16 mouse cellular contexts compared by ENCODE assay signal in genomic region chr15:31510477-31511405, GRCm38 (mm10). TPM values are rescaled to one million over a fixed set of nuclear protein-coding genes. Genes with fewer than 3 reads are reported as not detected.
DNase-seq lines count a peak whose midpoint lies in the region; ATAC-seq and TF ChIP-seq lines count a peak whose summit lies in the region.
"Had no signal": no experiment of that assay in that cellular context is flagged by ENCODE, and none has a peak within 500 bp of the region (broad histone marks: within the 10 kb centered on the region; RNA-seq: fewer than 3 reads in every experiment).

No protein-coding gene starts in this region.

- no peak overlapping the region for H3K4me2 ChIP-seq in forebrain, embryonic 14.5 days (ENCODE audit: low read length)
- H3K4me2 ChIP-seq in forebrain, embryonic 12.5 days: no peak overlapping the region
- peak overlapping the region; percentile 14; the same call in 1 of the 2 replicates for H3K4me2 ChIP-seq in liver, embryonic 12.5 days
- H3K4me2 ChIP-seq in liver, embryonic 11.5 days: no peak overlapping the region
- H3K4me2 ChIP-seq in liver, postnatal 0 days (ENCODE audit: low read depth, low read length): no peak overlapping the region
- H3K4me2 ChIP-seq: heart, embryonic 13.5 days had no signal

- H3K4me1 ChIP-seq in forebrain, embryonic 14.5 days (ENCODE audit: control insufficient read depth, insufficient read depth, low read length): 0 out of 2 replicates have a peak, but pooled peaks cover 4% of the 10 kb centered on the region
- peaks cover 14% of the 10 kb centered on the region; the same call in 1 of the 2 replicates for H3K4me1 ChIP-seq in forebrain, embryonic 12.5 days
- peaks cover 42% of the 10 kb centered on the region for H3K4me1 ChIP-seq in liver, embryonic 12.5 days
- H3K4me1 ChIP-seq in liver, embryonic 11.5 days (replicated peaks; ENCODE audit: control insufficient read depth, insufficient read depth, low read length): peaks cover 17% of the 10 kb centered on the region
- peaks cover 24% of the 10 kb centered on the region for H3K4me1 ChIP-seq in liver, postnatal 0 days (ENCODE audit: insufficient read depth)

- DNase-seq in forebrain, embryonic 14.5 days (ENCODE audit: low spot score): no peak
- no peak for DNase-seq in liver, embryonic 11.5 days (ENCODE audit: low spot score)
- peak; percentile 42 for DNase-seq in ZHBTc4 (ENCODE audit: low read depth, low spot score)
- no peak for DNase-seq in liver, postnatal 0 days
- DNase-seq in left cerebral cortex, postnatal 25 days (ENCODE audit: low spot score in 2 of 2): no peak
- DNase-seq in cerebellum, postnatal 10 days: no peak
- DNase-seq: cerebellum, adult 11-12 months; embryo, embryonic 11 days; gastrocnemius, postnatal 25 days; lung, adult 18-20 months; right cerebral cortex, postnatal 25 days had no signal

- no peak for TF ChIP-seq EP300 in liver, postnatal 0 days (IDR thresholded peaks at IDR 0.05; ENCODE audit: low read depth)

- H3K27ac ChIP-seq in forebrain, embryonic 14.5 days (ENCODE audit: low read depth, low read length): no peak overlapping the region
- H3K27ac ChIP-seq in forebrain, embryonic 12.5 days: no peak overlapping the region
- H3K27ac ChIP-seq in liver, embryonic 12.5 days: peak overlapping the region; percentile 36; the same call in 1 of the 2 replicates
- H3K27ac ChIP-seq in liver, embryonic 11.5 days (ENCODE audit: low read depth, low read length): no peak overlapping the region
- peak overlapping the region; percentile 34; the same call in 1 of the 2 replicates for H3K27ac ChIP-seq in liver, postnatal 0 days (ENCODE audit: low read depth)
- H3K27ac ChIP-seq: heart, embryonic 13.5 days had no signal

- H3K9me3 ChIP-seq in forebrain, embryonic 14.5 days (replicated peaks; ENCODE audit: control insufficient read depth, low read length): no peaks in the 10 kb centered on the region
- no peaks in the 10 kb centered on the region for H3K9me3 ChIP-seq in forebrain, embryonic 12.5 days
- no peaks in the 10 kb centered on the region for H3K9me3 ChIP-seq in liver, embryonic 12.5 days (replicated peaks)
- H3K9me3 ChIP-seq in liver, embryonic 11.5 days (ENCODE audit: control insufficient read depth, low read length): no peaks in the 10 kb centered on the region
- H3K9me3 ChIP-seq in liver, postnatal 0 days (ENCODE audit: low read length): no peaks in the 10 kb centered on the region
- H3K9me3 ChIP-seq: heart, embryonic 13.5 days had no signal

- TF ChIP-seq CTCF in liver, postnatal 0 days (IDR thresholded peaks at IDR 0.05; ENCODE audit: low read depth): no peak

- intact Hi-C loops in left cerebral cortex, postnatal 25 days (cut with DNase I): no loop called here

- no peaks in the 10 kb centered on the region for H3K27me3 ChIP-seq in forebrain, embryonic 14.5 days (replicated peaks; ENCODE audit: control insufficient read depth, insufficient read depth, low read length)
- no peaks in the 10 kb centered on the region for H3K27me3 ChIP-seq in forebrain, embryonic 12.5 days
- H3K27me3 ChIP-seq in liver, embryonic 12.5 days (replicated peaks): no peaks in the 10 kb centered on the region
- H3K27me3 ChIP-seq in liver, embryonic 11.5 days (replicated peaks; ENCODE audit: control insufficient read depth, insufficient read depth, low read length): no peaks in the 10 kb centered on the region
- no peaks in the 10 kb centered on the region for H3K27me3 ChIP-seq in liver, postnatal 0 days (ENCODE audit: insufficient read depth, low read length)
- H3K27me3 ChIP-seq: heart, embryonic 13.5 days had no signal

- ATAC-seq in forebrain, embryonic 14.5 days: peak; percentile 52; the same call in 1 of the 2 replicates
- ATAC-seq in forebrain, embryonic 12.5 days (ENCODE audit: low FRiP score): no peak
- peak; percentile 58 for ATAC-seq in liver, embryonic 12.5 days
- ATAC-seq in liver, embryonic 11.5 days (replicated peaks; ENCODE audit: low FRiP score): no peak
- ATAC-seq in liver, postnatal 0 days: peak; percentile 19; the same call in 1 of the 2 replicates

- peaks cover 3% of the 10 kb centered on the region; the same call in 1 of the 2 replicates for H3K36me3 ChIP-seq in forebrain, embryonic 14.5 days (ENCODE audit: control insufficient read depth, insufficient read depth, low read length)
- H3K36me3 ChIP-seq in forebrain, embryonic 12.5 days (replicated peaks): no peaks in the 10 kb centered on the region
- peaks cover 4% of the 10 kb centered on the region for H3K36me3 ChIP-seq in liver, embryonic 12.5 days
- peaks cover 2% of the 10 kb centered on the region; the same call in 1 of the 2 replicates for H3K36me3 ChIP-seq in liver, embryonic 11.5 days (ENCODE audit: control insufficient read depth, insufficient read depth, low read length)
- H3K36me3 ChIP-seq in liver, postnatal 0 days (replicated peaks; ENCODE audit: insufficient read depth, low read length): peaks cover 3% of the 10 kb centered on the region; the same call in 1 of the 2 replicates

- 68% methylated on average over 7 of the region's 7 CpGs for WGBS in forebrain, embryonic 14.5 days
- WGBS in forebrain, embryonic 12.5 days: 70% methylated on average over 7 of the region's 7 CpGs
- WGBS in liver, embryonic 12.5 days (ENCODE audit: insufficient replicate concordance): 69% methylated on average over 7 of the region's 7 CpGs
- 72% methylated on average over 7 of the region's 7 CpGs for WGBS in liver, embryonic 11.5 days
- 58% methylated on average over 7 of the region's 7 CpGs for WGBS in liver, postnatal 0 days (ENCODE audit: insufficient replicate concordance)

- no peak overlapping the region for H3K9ac ChIP-seq in forebrain, embryonic 14.5 days (ENCODE audit: low read length)
- H3K9ac ChIP-seq in forebrain, embryonic 12.5 days: no peak overlapping the region
- 0 out of 2 replicates have a peak overlapping the region, but pooled peaks have one; percentile 22 for H3K9ac ChIP-seq in liver, embryonic 12.5 days
- no peak overlapping the region for H3K9ac ChIP-seq in liver, embryonic 11.5 days (ENCODE audit: low read depth, low read length)
- H3K9ac ChIP-seq in liver, postnatal 0 days (replicated peaks): no peak overlapping the region
- H3K9ac ChIP-seq: heart, embryonic 13.5 days had no signal

- H3K4me3 ChIP-seq in forebrain, embryonic 14.5 days (ENCODE audit: low read depth, low read length): no peak overlapping the region
- no peak overlapping the region for H3K4me3 ChIP-seq in forebrain, embryonic 12.5 days (replicated peaks)
- H3K4me3 ChIP-seq in liver, embryonic 12.5 days: no peak overlapping the region
- no peak overlapping the region for H3K4me3 ChIP-seq in liver, embryonic 11.5 days (ENCODE audit: low read depth, low read length)
- no peak overlapping the region for H3K4me3 ChIP-seq in liver, postnatal 0 days (ENCODE audit: low read depth, low read length)
- H3K4me3 ChIP-seq: erythroblast, embryonic 14.5 days; heart, embryonic 13.5 days had no signal

RNA-seq across cellular contexts. Expression of gene March6, which starts 20.1 kb away (rescaled TPM):
- polyA plus RNA-seq in forebrain, embryonic 14.5 days (2014; fragmentation: Nextera tagmentation; extraction: Ambion mirVana): 68.3 and 86.6 TPM in 2 replicates
- 79.0 and 84.5 TPM in 2 replicates for polyA plus RNA-seq in forebrain, embryonic 12.5 days (2016; fragmentation: Nextera tagmentation; extraction: Ambion mirVana)
- 22.0 and 22.2 TPM in 2 replicates for polyA plus RNA-seq in liver, embryonic 12.5 days (2016; fragmentation: Nextera tagmentation; extraction: Ambion mirVana)
- 35.5 and 36.1 TPM in 2 replicates for polyA plus RNA-seq in liver, embryonic 11.5 days (2014; fragmentation: Nextera tagmentation; extraction: Ambion mirVana)
- polyA plus RNA-seq in liver, postnatal 0 days (2015; fragmentation: Nextera tagmentation; extraction: Ambion mirVana): 14.8 and 17.3 TPM in 2 replicates
- total RNA-seq in left cerebral cortex, postnatal 25 days (2021): 100 to 1,000 TPM; 196 to 206 TPM

RNA-seq across cellular contexts. Expression of gene Cmbl, which starts 54.4 kb away (rescaled TPM):
- polyA plus RNA-seq in forebrain, embryonic 14.5 days (2014; fragmentation: Nextera tagmentation; extraction: Ambion mirVana): 6.5 and 9.8 TPM in 2 replicates
- 1.5 and 2.1 TPM in 2 replicates for polyA plus RNA-seq in forebrain, embryonic 12.5 days (2016; fragmentation: Nextera tagmentation; extraction: Ambion mirVana)
- 2.5 and 3.6 TPM in 2 replicates for polyA plus RNA-seq in liver, embryonic 12.5 days (2016; fragmentation: Nextera tagmentation; extraction: Ambion mirVana)
- polyA plus RNA-seq in liver, embryonic 11.5 days (2014; fragmentation: Nextera tagmentation; extraction: Ambion mirVana): 2.9 TPM in 2 replicates
- 112 and 113 TPM in 2 replicates for polyA plus RNA-seq in liver, postnatal 0 days (2015; fragmentation: Nextera tagmentation; extraction: Ambion mirVana)
- 10 to 100 TPM; 14.5 to 16.3 TPM for total RNA-seq in left cerebral cortex, postnatal 25 days (2021)
- polyA plus RNA-seq: erythroblast, embryonic 14.5 days had no signal

RNA-seq across cellular contexts. Expression of gene Ropn1l, which starts 57.2 kb away (rescaled TPM):
- 2.1 and 3.2 TPM in 2 replicates for polyA plus RNA-seq in forebrain, embryonic 14.5 days (2014; fragmentation: Nextera tagmentation; extraction: Ambion mirVana)
- 2.1 and 2.3 TPM in 2 replicates for polyA plus RNA-seq in forebrain, embryonic 12.5 days (2016; fragmentation: Nextera tagmentation; extraction: Ambion mirVana)
- polyA plus RNA-seq in liver, embryonic 12.5 days (2016; fragmentation: Nextera tagmentation; extraction: Ambion mirVana): 1.8 and 2.4 TPM in 2 replicates
- 3.0 and 3.1 TPM in 2 replicates for polyA plus RNA-seq in liver, embryonic 11.5 days (2014; fragmentation: Nextera tagmentation; extraction: Ambion mirVana)
- 7.9 and 9.8 TPM in 2 replicates for polyA plus RNA-seq in liver, postnatal 0 days (2015; fragmentation: Nextera tagmentation; extraction: Ambion mirVana)
- 1 to 10 TPM in 1 of 2 experiments, under 1 TPM in 1; 0.82 to 2.1 TPM for total RNA-seq in left cerebral cortex, postnatal 25 days (2021)
- total RNA-seq: ES-E14; gastrocnemius, postnatal 25 days had no signal

Comparison
In these comparisons a context has a peak if more than half of its experiments do, and no peak if none do; other contexts are left out.
1. ATAC-seq: peak in forebrain, embryonic 14.5 days (single experiment), liver, embryonic 12.5 days (single experiment) and liver, postnatal 0 days (single experiment); none in forebrain, embryonic 12.5 days (single experiment) and liver, embryonic 11.5 days (single experiment).
2. H3K27ac ChIP-seq: peak in liver, embryonic 12.5 days (single experiment) and liver, postnatal 0 days (single experiment); none in forebrain, embryonic 14.5 days (single experiment), forebrain, embryonic 12.5 days (single experiment) and liver, embryonic 11.5 days (single experiment).
3. RNA of gene Cmbl, which starts 54.4 kb away (polyA plus RNA-seq): 112 to 113 TPM in liver, postnatal 0 days; 6.5 to 9.8 TPM in forebrain, embryonic 14.5 days, 2.5 to 3.6 TPM in liver, embryonic 12.5 days, 2.9 TPM in liver, embryonic 11.5 days and 1.5 to 2.1 TPM in forebrain, embryonic 12.5 days; every median in the first group is over 10 times any median in the second.